Mouse (Mus musculus) embryonic stem cell, embryonic (primary cell): ENCODE results near the gene March4.

Experiments used
- CTCF ChIA-PET, 4 experiments: fragments of 300-600 bp in 2 of 4; fragments of 350-600 bp in 2 of 4; sonication (Branson Sonifier 250); formaldehyde crosslinking; loops; one replicate each; lab custom pipeline; 2022; ENCODE audit warnings: inconsistent platforms in 2 of 4; lab: Charles Lee
- POLR2A ChIA-PET, 4 experiments: fragments of 300-600 bp in 2 of 4; fragments of 350-600 bp in 2 of 4; sonication (Branson Sonifier 250); formaldehyde crosslinking; loops; one replicate each; lab custom pipeline; 2022; ENCODE audit warnings: antibody characterized with exemption in 4 of 4, inconsistent platforms in 1 of 4; lab: Charles Lee

The March4 gene

GRCm38 (mm10) chr1:72536611-72537351, at the start of gene March4:
TSS of gene March4 (minus strand) at chr1:72536930.
- ChIA-PET CTCF (no interaction called here), POLR2A (interaction anchor here in 1 of 4 experiments (0.8 to 1.0 kb wide), 3 partner anchors 46 to 308 kb away, joined by 3 read pairs; partner anchors contain the start of gene Smarcal1)

GRCm38 (mm10) chr1:72585971-72586875, 49.5 kb upstream of the March4 start:
- POLR2A ChIA-PET, result interaction anchor here in 3 of 4 experiments (0.7 to 1.6 kb wide), 14 partner anchors 9 to 360 kb away, joined by 3 to 8 read pairs (median 4); partner anchors contain the start of gene Rpl37a (in 1 of the 3)
- CTCF ChIA-PET, result interaction anchor here in 2 of 4 experiments (0.5 to 1.4 kb wide), 3 partner anchors 8 to 278 kb away, joined by 3 to 11 read pairs (median 4); no protein-coding TSS in a partner anchor

GRCm38 (mm10) chr1:72583906-72584305, 47.2 kb upstream of the March4 start:
- POLR2A ChIA-PET, result interaction anchor here in 2 of 4 experiments (0.9 to 3.0 kb wide), 7 partner anchors 8 to 340 kb away, joined by 3 to 15 read pairs (median 5); no protein-coding TSS in a partner anchor
- CTCF ChIA-PET, result no interaction called here

DNA sequence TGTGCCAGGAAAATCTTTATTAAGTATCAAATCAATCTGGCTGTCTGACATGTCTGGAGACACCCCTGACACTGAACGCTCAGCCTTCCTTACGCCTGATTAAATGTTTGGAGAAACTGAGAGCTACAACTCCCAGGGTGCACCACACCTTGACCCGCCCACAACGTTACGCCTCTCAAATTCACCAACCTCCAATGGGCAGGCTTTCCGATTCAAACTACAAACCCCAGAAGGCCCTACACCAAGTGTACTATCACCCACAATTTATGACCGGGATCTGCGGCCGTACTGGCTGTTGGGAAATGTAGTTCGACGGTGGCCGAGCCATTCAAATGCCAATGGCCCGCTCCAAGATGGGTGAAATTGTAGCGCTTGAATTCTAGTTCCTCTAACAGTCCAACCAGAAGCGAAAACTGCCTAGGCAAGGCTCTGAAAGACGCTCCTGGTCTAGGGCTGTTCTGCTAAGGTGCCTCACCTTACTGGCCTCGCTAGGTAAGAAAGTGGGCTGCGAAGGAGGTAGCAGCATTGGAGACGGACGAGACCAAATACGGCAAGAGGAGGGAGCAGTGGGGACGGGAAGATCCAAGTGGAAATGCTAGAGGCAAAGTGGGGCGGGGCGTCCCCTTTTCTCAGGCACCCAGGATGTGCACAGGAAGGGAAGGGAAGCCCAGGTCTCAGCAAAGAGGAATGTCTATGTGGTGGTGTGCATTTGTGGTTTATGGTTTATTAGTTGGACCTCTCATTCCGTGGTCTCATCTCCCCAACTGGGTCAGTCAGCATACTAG, 46.4 kb upstream of the March4 start, which contains the start of gene Smarcal1:
Gene Smarcal1, plus strand, starts transcription at position 305 of the 785 bp plus-strand sequence.
- ChIA-PET POLR2A (interaction anchor here (0.5 to 3.1 kb wide), 35 partner anchors 8 to 748 kb away, joined by 3 to 18 read pairs (median 4); partner anchors contain the start of genes Rpl37a (in 3 of the 4), Pecr (in 2 of the 4), Tmem169 (in 2 of the 4) and Igfbp2 (in 1 of the 4)), CTCF (interaction anchor here in 1 of 4 experiments (1.2 kb wide), 1 partner anchor 28 kb away, joined by 3 read pairs; no protein-coding TSS in a partner anchor)

DNA sequence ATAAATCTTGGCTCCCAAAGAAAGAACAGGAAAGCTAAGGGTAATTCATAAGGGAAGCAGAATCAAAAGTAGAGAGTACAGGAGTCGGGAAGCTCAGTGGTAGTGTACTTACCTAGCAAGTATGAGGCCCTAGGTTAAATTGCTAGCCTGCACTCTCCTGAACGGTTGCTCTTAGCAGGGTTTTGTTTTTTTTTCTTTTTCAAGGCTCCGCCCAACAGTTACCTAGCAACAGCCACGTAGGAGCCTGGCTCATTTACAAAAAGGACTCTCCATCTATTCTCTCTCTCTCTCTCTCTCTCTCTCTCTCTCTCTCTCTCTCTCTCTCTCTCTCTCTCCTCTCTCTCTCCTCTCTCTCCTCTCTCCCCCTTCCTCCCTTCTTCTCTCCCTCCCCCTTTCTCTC, 42.1 kb upstream of the March4 start:
- CTCF ChIA-PET, result interaction anchor here in 1 of 4 experiments (1.8 kb wide), 1 partner anchor 8 kb away, joined by 3 read pairs; no protein-coding TSS in a partner anchor
- POLR2A ChIA-PET, result interaction anchor here in 3 of 4 experiments (0.7 to 1.2 kb wide), 5 partner anchors 41 to 323 kb away, joined by 3 to 4 read pairs (median 3); partner anchors contain the start of gene Rpl37a (in 1 of the 3)

- ChIA-PET CTCF (interaction anchor here in 1 of 4 experiments (1.8 kb wide), 1 partner anchor 9 kb away, joined by 3 read pairs; no protein-coding TSS in a partner anchor), POLR2A (interaction anchor here in 3 of 4 experiments (0.7 to 1.2 kb wide), 5 partner anchors 41 to 323 kb away, joined by 3 to 4 read pairs (median 3); partner anchors contain the start of gene Rpl37a (in 1 of the 3))
Measured at GRCm38 (mm10) chr1:72578351-72578750, 41.6 kb upstream of the March4 start.

- CTCF ChIA-PET, result interaction anchor here in 3 of 4 experiments (0.5 to 1.8 kb wide), 4 partner anchors 10 to 1665 kb away, joined by 3 to 8 read pairs (median 3); no protein-coding TSS in a partner anchor
- POLR2A ChIA-PET, result interaction anchor here in 2 of 4 experiments (0.9 to 1.0 kb wide), 3 partner anchors 8 to 341 kb away, joined by 3 to 5 read pairs (median 4); no protein-coding TSS in a partner anchor
Measured at GRCm38 (mm10) chr1:72577481-72577922, 40.8 kb upstream of the March4 start.

DNA sequence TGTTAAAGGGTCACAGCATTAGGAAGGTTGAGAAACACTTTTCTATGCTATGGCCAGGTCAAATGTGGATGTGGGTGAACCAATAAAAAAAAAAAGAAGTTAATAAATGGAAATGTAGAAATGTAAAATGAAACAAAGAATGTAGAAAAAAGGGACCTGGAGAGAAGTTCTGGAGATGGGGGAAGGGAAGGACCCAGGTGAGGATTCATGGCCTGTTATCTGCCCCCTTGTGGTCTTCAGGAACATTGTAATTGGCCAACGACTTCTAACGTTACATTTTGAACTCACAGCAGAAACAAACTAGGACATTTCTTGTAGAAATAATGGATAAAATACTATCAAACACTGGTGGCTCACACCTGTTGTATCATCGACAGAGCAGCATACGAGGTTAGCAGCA, 38.4 kb upstream of the March4 start:
- ChIA-PET CTCF (interaction anchor here in 1 of 4 experiments (1.2 kb wide), 1 partner anchor 27 kb away, joined by 3 read pairs; no protein-coding TSS in a partner anchor), POLR2A (interaction anchor here in 3 of 4 experiments (0.6 to 1.7 kb wide), 6 partner anchors 8 to 1537 kb away, joined by 3 to 7 read pairs (median 4); partner anchors contain the start of gene Smarcal1 (in 3 of the 3))

- POLR2A ChIA-PET, result interaction anchor here (0.7 to 1.7 kb wide), 7 partner anchors 8 to 337 kb away, joined by 3 to 7 read pairs (median 4); partner anchors contain the start of genes Smarcal1 (in 4 of the 4) and Xrcc5 (in 1 of the 4)
- CTCF ChIA-PET, result interaction anchor here in 3 of 4 experiments (0.5 to 1.2 kb wide), 3 partner anchors 19 to 375 kb away, joined by 3 read pairs; no protein-coding TSS in a partner anchor
Measured at GRCm38 (mm10) chr1:72574608-72575007, 37.9 kb upstream of the March4 start.

DNA sequence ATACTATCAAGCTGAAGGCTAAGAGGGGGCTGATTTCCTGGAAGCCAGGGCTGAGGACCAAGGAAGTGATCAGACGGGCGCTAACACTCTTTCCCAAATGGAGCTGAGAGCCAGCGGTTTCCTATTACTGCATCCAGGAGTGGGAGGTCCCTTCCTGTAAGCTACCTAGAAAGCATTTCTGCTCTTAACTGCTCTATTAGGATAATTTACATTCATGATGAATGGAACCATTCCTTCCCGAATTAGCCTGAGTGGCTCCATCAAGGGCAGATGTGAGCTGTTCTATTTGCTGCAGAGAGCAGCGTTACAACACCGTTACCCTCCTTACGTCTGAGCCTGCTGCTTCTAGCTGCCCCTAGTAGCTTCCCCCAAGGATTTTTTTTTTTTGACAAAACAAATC, 37.3 kb upstream of the March4 start:
- ChIA-PET POLR2A (interaction anchor here (0.5 to 1.7 kb wide), 9 partner anchors 9 to 337 kb away, joined by 3 to 7 read pairs (median 3); partner anchors contain the start of genes Smarcal1 (in 3 of the 4) and Xrcc5 (in 1 of the 4)), CTCF (interaction anchor here in 3 of 4 experiments (0.5 to 1.2 kb wide), 4 partner anchors 18 to 374 kb away, joined by 3 read pairs; no protein-coding TSS in a partner anchor)

DNA sequence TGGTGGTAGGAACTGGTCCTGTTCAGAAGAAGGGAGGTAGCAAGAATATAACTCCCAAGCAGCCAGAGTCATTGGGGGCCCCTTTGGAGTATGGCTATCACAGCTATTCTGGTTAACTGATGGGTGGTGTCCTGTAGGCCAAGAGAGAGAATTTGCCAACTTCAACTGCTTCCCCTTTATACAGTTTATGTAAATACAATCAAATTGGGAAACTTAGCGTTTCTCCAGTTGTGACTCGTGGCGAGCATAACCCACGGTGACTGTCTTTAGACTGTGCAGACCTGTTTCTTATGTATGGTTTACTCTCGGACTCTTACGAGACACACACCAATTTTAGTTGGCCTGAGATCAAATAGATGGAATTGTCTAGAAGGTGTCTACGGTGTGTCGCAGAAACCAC, 32.0 kb upstream of the March4 start:
- CTCF ChIA-PET, result no interaction called here
- POLR2A ChIA-PET, result interaction anchor here in 1 of 4 experiments (0.7 kb wide), 1 partner anchor 149 kb away, joined by 4 read pairs; no protein-coding TSS in a partner anchor

DNA sequence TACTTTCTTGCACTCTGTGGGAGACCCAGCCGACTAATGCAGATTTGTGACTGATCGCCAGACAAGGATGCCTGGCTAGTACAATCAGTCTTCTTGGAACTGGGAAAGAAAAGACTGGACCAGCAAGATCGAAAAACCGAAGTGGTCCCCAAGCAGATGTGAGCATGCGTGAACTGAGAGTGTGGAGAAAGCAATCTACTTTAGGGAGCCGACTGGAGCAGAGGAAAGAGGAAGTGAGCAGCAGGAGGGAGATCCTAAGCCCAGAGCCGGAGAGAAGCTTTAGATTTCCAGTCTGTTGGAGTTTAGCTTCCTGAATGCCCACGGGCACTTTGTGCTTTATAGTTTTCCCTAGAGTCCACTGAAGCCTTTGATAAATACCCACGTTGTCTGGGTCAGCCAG, 30.3 kb upstream of the March4 start:
- CTCF ChIA-PET, result no interaction called here
- POLR2A ChIA-PET, result interaction anchor here in 2 of 4 experiments (0.5 to 0.6 kb wide), 3 partner anchors 144 to 542 kb away, joined by 4 to 5 read pairs (median 5); no protein-coding TSS in a partner anchor

DNA sequence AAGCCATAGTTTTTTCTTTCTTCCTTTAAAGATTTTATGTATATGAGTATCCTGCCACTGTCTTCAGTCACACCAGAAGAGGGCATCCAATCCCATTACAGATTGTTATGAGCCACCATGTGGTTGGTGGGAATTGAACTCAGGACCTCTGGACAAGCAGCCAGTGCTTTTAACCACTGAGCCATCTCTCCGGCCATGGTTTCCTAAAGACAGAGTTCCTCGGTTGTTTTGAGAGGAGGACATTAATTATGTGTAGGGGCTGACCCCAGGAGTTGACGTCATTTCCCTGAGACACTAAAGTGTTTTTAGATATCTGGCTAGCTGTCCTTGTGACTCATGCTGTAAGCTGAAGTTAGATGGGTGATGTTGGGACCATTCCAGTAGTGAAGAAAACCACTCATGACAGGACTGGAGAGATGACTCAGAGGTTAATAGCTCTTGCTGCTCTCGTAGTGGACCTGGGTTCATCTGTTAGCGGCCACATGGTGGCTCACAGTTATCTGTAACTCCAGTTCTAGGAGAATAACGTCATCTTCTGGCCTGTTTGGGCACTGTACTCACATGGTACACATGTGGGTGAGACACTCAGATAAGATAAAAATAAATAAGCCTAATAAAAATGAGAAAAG, 27.7 kb upstream of the March4 start:
- ChIA-PET POLR2A (interaction anchor here in 2 of 4 experiments (0.5 to 1.1 kb wide), 2 partner anchors 12 to 39 kb away, joined by 3 read pairs; no protein-coding TSS in a partner anchor), CTCF (no interaction called here)

DNA sequence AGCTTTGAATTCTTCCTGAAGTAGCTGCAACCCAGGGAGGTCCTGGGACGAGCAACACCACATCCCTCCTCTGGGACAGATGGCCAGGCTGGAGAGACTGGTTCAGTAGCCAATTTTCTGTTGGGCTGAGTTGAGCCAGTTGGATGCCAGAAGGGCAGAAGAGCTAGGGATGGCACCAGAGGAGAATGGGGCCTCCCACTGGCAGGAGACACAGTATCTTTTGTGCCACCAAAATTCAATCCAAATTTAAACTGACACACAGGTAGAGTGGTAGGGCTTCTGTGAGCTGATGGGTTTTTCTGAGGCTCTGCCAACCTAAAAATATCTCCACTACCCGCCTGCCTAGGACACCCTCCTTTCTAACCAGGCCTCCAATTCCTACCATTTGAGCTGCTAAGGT, 21.9 kb upstream of the March4 start:
- ChIA-PET CTCF (no interaction called here), POLR2A (interaction anchor here in 1 of 4 experiments (1.0 kb wide), 1 partner anchor 27 kb away, joined by 4 read pairs; no protein-coding TSS in a partner anchor)

DNA sequence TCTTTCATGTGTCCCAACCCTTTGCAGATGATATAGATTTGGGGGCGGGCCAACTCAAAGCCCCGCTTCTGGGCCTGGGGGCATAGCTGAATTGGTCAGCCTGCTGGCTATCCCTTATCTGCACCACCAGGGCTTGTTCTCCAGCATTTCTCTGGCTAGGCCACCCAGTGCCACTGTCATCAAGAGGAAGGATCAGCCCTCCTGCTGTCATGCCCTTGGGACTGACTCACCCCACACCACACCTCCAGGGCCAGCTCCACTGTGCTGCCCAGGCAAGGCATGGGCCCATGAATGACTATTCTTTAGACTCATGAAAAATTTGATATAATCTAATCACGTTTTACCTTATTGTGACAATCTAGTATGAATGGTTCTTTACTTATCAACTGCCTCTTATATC, 19.7 kb upstream of the March4 start:
- POLR2A ChIA-PET, result no interaction called here
- CTCF ChIA-PET, result no interaction called here

- CTCF ChIA-PET, result interaction anchor here in 1 of 4 experiments (0.7 kb wide), 1 partner anchor 325 kb away, joined by 3 read pairs; no protein-coding TSS in a partner anchor
Measured at GRCm38 (mm10) chr1:72550317-72550716, 13.6 kb upstream of the March4 start.

More at GRCm38 (mm10) chr1:72550317-72550716, 13.6 kb upstream of the March4 start:
- POLR2A ChIA-PET, result interaction anchor here in 1 of 4 experiments (1.1 kb wide), 1 partner anchor 18 kb away, joined by 3 read pairs; no protein-coding TSS in a partner anchor
